Mouse (Mus musculus) MEL (cell line): ENCODE data around the gene Gm5901.

Source experiments
- BHLHE40 ChIP-seq: IDR thresholded peaks from 2 replicates; pipeline ENCODE4 v1.6.1; 2012; ENCODE audit warnings: low read depth, mild to moderate bottlenecking, inconsistent platforms, low read length, improper control_type of control experiment, borderline replicate concordance
- CTCF ChIP-seq, 3 experiments: IDR thresholded peaks in 2 of 3; conservative IDR thresholded peaks in 1 of 3; 2 replicates each; pipeline ENCODE4 v1.5.1; 2011 to 2012; ENCODE audit warnings: low read length in 3 of 3, low read depth in 2 of 3, mild to moderate bottlenecking in 2 of 3, improper control_type of control experiment in 1 of 3, inconsistent platforms in 1 of 3, mixed read lengths in 1 of 3, moderate library complexity in 1 of 3; ENCODE audit not compliant: control insufficient read depth in 1 of 3, insufficient read depth in 1 of 3, poor library complexity in 1 of 3, severe bottlenecking in 1 of 3
- MEF2A ChIP-seq: IDR thresholded peaks from 2 replicates; pipeline ENCODE4 v1.6.1; 2014; ENCODE audit warnings: low read depth, mild to moderate bottlenecking, inconsistent platforms, low read length, improper control_type of control experiment; ENCODE audit not compliant: poor library complexity, insufficient replicate concordance, severe bottlenecking; ENCODE audit errors: extremely low read depth
- MXI1 ChIP-seq: IDR thresholded peaks from 2 replicates; pipeline ENCODE4 v1.6.1; 2011; ENCODE audit warnings: mild to moderate bottlenecking, low read depth, low read length, improper control_type of control experiment
- NRF1 ChIP-seq: IDR thresholded peaks from 2 replicates; pipeline ENCODE4 v1.6.1; 2014; ENCODE audit warnings: low read depth, mild to moderate bottlenecking, inconsistent platforms, low read length, improper control_type of control experiment, moderate library complexity; ENCODE audit not compliant: poor library complexity, insufficient read depth, severe bottlenecking
- POLR2A ChIP-seq, 2 experiments: IDR thresholded peaks; 2 replicates each; pipeline ENCODE4 v1.6.1; 2011 to 2012; ENCODE audit warnings: low read length in 2 of 2, mild to moderate bottlenecking in 2 of 2, control low read depth in 1 of 2, improper control_type of control experiment in 1 of 2, low read depth in 1 of 2, moderate library complexity in 1 of 2; ENCODE audit not compliant: control insufficient read depth in 1 of 2, insufficient read depth in 1 of 2, poor library complexity in 1 of 2

DNA sequence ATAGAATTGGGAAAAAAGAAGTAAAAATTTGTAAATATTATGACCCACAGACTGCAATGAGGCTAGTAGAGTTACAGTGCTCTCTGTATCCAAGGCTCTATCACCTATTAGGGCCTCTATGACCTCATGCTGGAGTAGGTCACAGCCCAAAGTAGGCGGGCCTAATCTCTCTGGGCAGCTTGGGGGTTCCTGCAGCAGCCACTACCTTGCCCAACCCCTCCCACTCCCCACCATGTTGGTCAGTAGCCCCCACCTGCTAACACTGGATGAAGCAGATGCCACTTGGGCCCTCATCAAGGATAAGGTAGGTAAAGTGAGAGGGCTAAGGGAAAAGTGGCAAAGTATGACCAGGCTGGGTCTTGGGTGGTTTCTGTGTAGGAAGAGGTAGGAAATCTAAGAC lies at the start of gene Gm5901:
- TF ChIP-seq CTCF (IDR thresholded peaks at IDR 0.05 in 2 of 3, conservative IDR thresholded peaks at IDR 0.05 in 1 of 3; ENCODE audit: control insufficient read depth in 1 of 3, insufficient read depth in 1 of 3, low read depth in 2 of 3, low read length in 3 of 3, poor library complexity in 1 of 3, severe bottlenecking in 1 of 3) (no peak), NRF1 (no peak), BHLHE40 (no peak), POLR2A (IDR thresholded peaks at IDR 0.05; ENCODE audit: control insufficient read depth in 1 of 2, insufficient read depth in 1 of 2, low read depth in 1 of 2, low read length in 2 of 2, poor library complexity in 1 of 2) (no peak), MXI1 (no peak), MEF2A (no peak)
